Mouse (Mus musculus) cortical plate, adult 2 months (tissue): ENCODE measurements around the gene Zfp653.

Source experiments
- CTCF ChIP-seq: fragments of 200-500 bp; IDR thresholded peaks from 2 replicates; pipeline ENCODE4 v1.5.1; 2011; ENCODE audit warnings: mild to moderate bottlenecking, control low read depth, low read length; ENCODE audit not compliant: insufficient read depth; ENCODE audit errors: extremely low read depth
- POLR2A ChIP-seq: fragments of 200-500 bp; IDR thresholded peaks from 2 replicates; pipeline ENCODE4 v1.6.1; 2011; ENCODE audit warnings: mild to moderate bottlenecking, low read length, control low read depth; ENCODE audit not compliant: insufficient read depth; ENCODE audit errors: extremely low read depth

- no peak for TF ChIP-seq CTCF
- no peak for TF ChIP-seq POLR2A
Observed at GRCm38 (mm10) chr9:22047329-22047728, 23.8 kb downstream of the Zfp653 start.
